Mouse (Mus musculus): ENCODE measurements around the gene Slc35c2.

GRCm38 (mm10) chr2:165301409-165301808 is 13.7 kb upstream of the Slc35c2 start:
- TF ChIP-seq ZNF384 (IDR thresholded peaks at IDR 0.05; ENCODE audit: low read depth, low read length) (no peak), HCFC1 (IDR thresholded peaks at IDR 0.05; ENCODE audit: borderline replicate concordance, insufficient read depth, low read length) (no peak)
